Mouse (Mus musculus) Muller cell, postnatal 12 days (primary cell): ENCODE results near the gene Slc7a11.

Experiments used
- DNase-seq: peaks from one replicate; pipeline ENCODE4 v3.0.0-alpha.2; 2015; ENCODE audit errors: inconsistent ontology term

The Slc7a11 gene

GRCm38 (mm10) chr3:49992891-49993290 is 450.5 kb downstream of the Slc7a11 start:
- DNase-seq = peak; percentile 77

- DNase-seq = no peak
Measured at GRCm38 (mm10) chr3:49987236-49987635, 456.2 kb downstream of the Slc7a11 start.

GRCm38 (mm10) chr3:49984795-49985194 is 458.6 kb downstream of the Slc7a11 start:
- no peak for DNase-seq

DNA sequence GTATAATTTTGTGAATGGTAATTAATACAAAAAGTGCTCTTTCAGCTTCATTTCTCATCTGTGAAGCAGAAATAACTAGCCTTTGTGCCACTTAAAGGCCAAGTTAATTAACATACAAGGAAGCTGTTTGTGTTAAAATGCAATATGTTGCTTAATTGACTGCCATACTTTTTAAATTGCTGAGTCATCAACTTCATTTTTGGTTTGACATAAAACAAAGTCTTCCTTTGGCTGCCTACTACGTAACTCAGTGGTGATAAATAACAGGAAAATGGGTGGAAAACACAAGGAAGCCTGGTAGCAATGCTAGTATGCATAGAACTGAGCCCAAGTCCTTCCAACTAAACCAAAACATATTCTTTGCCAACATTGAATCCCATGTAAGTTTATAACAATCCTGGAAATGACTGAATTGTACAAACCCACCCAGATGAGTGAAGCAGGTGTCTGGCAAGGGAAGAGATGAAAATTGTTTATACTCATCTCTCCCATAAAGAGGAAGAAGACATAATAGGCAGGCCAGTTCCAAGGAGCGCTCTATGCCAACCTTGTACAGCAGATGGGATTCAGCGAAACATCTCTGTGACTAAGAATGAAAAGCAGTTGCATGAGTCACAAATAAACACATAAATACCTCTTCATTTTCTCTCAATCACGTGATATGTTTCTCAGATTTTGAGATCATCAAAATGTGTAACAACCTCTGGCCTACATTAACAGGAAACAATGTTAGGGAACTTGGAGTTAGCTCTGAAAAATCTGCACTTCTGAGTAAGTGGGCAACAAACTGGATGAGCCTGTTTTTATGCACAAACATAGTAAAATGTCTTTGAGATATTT is 459.8 kb downstream of the Slc7a11 start:
- DNase-seq = peak; percentile 75

DNA sequence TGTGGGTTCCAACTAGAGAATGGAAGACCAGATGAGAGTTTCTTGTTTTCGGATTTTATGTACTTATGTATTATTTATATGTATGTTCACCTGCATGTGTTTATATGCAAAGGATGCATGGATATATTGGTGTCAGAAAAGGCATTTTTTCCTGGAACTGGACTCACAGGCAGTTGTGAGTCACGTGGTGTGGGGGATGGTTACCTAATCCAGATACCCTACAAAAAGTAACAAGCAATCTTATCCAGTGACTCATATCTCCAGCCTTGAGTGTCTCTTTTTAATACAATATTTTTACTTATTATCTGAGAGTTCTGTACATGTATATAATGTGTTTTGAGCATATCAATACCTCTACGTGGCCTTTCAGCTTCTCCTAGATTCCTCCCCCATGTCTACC is 469.4 kb downstream of the Slc7a11 start:
- peak; percentile 61 for DNase-seq

- no peak for DNase-seq
Measured at GRCm38 (mm10) chr3:49965569-49965968, 477.8 kb downstream of the Slc7a11 start.

DNA sequence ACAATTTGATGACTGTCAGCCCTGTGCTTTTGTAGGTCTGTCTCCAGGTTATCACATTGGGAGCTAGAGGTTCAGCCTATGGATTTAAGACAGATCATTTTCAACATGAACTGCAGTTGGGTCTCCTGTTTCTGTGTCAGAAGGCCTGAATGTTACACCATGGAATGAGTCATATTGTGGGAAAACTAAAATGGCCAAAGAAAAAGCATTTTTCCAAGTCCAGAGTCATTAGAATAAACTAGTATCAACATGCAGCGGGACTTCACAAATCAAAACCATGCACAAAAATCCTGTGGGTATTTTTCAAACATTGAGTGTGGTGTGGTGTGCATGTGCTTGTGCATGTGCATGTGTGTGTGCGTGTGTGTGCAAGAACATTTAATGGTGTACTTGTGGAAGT is 482.8 kb downstream of the Slc7a11 start:
- no peak for DNase-seq

GRCm38 (mm10) chr3:49946845-49947244 is 496.6 kb downstream of the Slc7a11 start:
- DNase-seq = peak; percentile 65

DNA sequence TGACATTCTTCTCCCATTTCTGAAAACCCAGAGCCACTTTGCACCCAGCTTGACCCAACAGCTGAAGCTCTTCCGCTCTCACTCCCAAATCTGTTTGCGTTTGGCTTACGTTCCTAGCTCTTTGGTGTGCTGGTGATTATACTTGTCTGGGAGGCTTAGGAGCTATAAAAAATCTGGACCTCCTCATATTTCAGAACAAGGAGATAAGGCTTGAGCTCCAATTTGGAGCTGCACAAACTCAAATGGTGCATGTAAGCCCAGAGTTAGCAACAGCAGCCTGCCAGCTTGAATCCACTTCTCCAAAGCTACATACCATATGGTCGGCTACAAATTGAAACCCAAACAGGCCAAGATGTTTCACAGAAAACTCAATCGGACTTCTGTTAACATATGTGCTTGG is 498.6 kb downstream of the Slc7a11 start:
- no peak for DNase-seq

- DNase-seq = no peak
Measured at GRCm38 (mm10) chr3:49937611-49938010, 505.8 kb downstream of the Slc7a11 start.

GRCm38 (mm10) chr3:49929496-49929895 is 513.9 kb downstream of the Slc7a11 start:
- no peak for DNase-seq

GRCm38 (mm10) chr3:49928509-49929263 is 514.7 kb downstream of the Slc7a11 start:
- DNase-seq = peak; percentile 97

DNA sequence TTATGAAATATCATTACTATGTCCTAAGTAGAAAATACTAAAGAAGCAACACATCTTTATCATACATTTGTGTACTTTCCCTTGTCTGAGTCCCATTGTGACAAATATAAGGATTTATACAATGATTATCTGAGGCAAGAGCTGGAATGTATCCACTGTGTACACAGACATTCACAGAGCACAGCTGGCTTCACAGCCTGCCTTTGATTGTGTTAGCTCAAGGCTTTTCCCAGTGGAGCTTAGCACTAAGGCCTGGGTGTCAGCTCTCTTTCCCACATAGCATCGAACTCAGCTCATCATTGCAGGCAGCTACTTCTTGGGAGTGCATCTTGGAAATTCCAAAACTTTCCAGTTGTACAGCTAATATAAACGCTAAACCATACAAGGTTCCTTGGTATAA is 529.5 kb downstream of the Slc7a11 start:
- no peak for DNase-seq

GRCm38 (mm10) chr3:49910922-49911321 is 532.5 kb downstream of the Slc7a11 start:
- DNase-seq = peak; percentile 85

DNA sequence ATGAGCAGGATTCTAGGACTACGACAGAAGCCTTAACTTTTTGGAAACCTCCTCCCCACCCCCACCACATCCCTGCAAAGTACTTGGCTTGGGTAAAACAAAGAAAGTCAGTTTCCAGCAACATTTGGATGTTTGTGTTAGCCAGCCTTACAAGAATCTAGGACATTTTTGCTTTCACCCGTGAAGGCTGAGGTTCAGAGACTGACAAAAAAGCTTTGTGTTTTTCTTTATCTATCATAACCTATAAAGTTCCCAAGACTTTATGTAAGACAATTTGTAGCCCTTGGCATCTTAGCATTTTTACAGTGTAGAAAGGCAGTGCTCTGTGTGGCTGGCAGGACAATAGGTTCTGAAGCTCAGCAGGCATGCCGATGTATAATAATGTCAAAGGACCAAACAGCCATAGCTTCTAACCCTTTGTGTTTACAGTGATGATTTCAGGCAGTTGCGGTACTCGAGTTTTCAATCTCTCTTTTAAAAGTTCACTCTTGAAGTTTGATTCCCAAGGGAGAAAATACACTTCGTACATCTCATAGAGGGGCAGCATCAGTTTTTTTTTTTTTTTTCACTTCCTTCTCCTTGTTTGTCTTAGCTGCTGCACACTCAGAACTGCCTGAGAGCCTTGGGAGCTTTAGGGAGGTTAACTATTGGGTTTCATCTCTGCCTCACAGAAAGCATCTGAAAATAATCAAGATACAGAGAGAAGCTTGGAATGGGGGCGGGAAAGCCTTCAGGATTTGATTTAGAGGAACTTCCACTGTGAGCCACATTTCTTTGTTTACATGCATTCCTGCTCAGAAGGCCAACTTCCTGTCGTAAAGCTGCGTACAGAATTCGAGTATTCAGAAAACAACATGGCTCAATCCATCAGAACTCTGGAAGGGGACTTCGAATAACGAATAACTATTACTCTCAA is 534.7 kb downstream of the Slc7a11 start:
- peak; percentile 48 for DNase-seq

GRCm38 (mm10) chr3:49893945-49894344 is 549.5 kb downstream of the Slc7a11 start:
- peak; percentile 85 for DNase-seq

- DNase-seq = peak; percentile 29
Measured at GRCm38 (mm10) chr3:49887359-49887758, 556.1 kb downstream of the Slc7a11 start.

GRCm38 (mm10) chr3:49886220-49886945 is 557.0 kb downstream of the Slc7a11 start:
- DNase-seq = peak; percentile 71

DNA sequence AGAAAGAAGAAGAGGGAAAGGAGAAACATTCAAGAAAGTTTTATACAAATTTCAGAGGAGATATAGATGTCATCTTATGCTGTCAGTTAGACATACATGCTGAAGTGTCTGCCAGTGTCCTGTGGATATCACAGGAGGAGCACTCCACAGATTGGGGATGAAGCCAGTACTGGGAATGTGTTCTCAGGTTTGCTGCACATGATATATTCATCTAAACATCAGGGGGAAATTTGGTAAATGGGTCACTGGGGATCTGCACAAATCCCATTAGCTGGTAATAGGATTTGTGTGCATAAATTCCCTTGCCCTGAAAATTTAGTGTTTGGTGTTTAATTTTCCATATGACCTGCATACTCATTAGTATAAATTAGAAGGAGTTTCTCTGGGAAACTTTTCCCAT is 562.9 kb downstream of the Slc7a11 start:
- DNase-seq = no peak

GRCm38 (mm10) chr3:49870786-49871185 is 572.6 kb downstream of the Slc7a11 start:
- no peak for DNase-seq

GRCm38 (mm10) chr3:49867951-49868584 is 575.3 kb downstream of the Slc7a11 start:
- no peak for DNase-seq
